Mouse (Mus musculus) Patski (cell line): ENCODE measurements around the gene Zbtb6. TPM values are rescaled to one million over a fixed set of nuclear protein-coding genes. Genes with fewer than 3 reads are reported as not detected.
A peak's percentile ranks its signal among the peaks of the same experiment; 100 is the strongest.

Experiments used
- ATAC-seq: fragments of 100-300 bp; one replicate; pipeline ENCODE4 v1.8.0; 2021
- CTCF ChIA-PET: fragments of 350-600 bp; sonication (Branson Sonifier 250); formaldehyde crosslinking; loops from one replicate; lab custom pipeline; 2022; ENCODE audit warnings: inconsistent platforms; lab: Charles Lee
- POLR2A ChIA-PET: fragments of 350-600 bp; sonication (Branson Sonifier 250); formaldehyde crosslinking; loops from one replicate; lab custom pipeline; 2022; ENCODE audit warnings: antibody characterized with exemption, inconsistent platforms; lab: Charles Lee
- DNase-seq: peaks from one replicate; pipeline ENCODE4 v3.0.0-alpha.2; 2011; ENCODE audit warnings: low read depth, low spot score
- H3K27me3 ChIP-seq: fragments of 371-371 bp; one replicate; pipeline ENCODE4 v1.5.1; 2021
- CTCF ChIP-seq: fragments of 100-300 bp; IDR thresholded peaks from one replicate; pipeline ENCODE4 v1.5.1; 2021
- in situ Hi-C: fragments of 300-500 bp; cut with MboI; formaldehyde crosslinking; loops from 3 replicates; pipeline ENCODE4 v1.11.1; 2018; ENCODE audit warnings: low pct_unique_long_range_greater_than_20kb, mixed read lengths
- polyA plus RNA-seq: library from polyadenylated mRNA; unstranded; gene quantifications from one replicate; pipeline ENCODE4 v1.2.3, GENCODE M21; 2021

The Zbtb6 gene
- polyA plus RNA-seq, 1 experiment from 2014 or later = 11.5 TPM

GRCm38 (mm10) chr2:37376018-37376417, 67.0 kb downstream of the Zbtb6 start:
- ChIA-PET CTCF (no interaction called here), POLR2A (no interaction called here)
- H3K27me3 ChIP-seq = no peaks in the 10 kb centered on the region
- peak; percentile 74 for ATAC-seq
- DNase-seq = peak; percentile 34
- in situ Hi-C loops = loop anchor here (25.0 kb wide), 1 partner anchor 1661 kb away; no protein-coding TSS in a partner anchor
- TF ChIP-seq CTCF = no peak

Other genes starting within 250 kb of the Zbtb6 start
- not detected for gene Olfr366, start 231.6 kb downstream of the Zbtb6 start, polyA plus RNA-seq
- not detected for gene Olfr368, start 116.7 kb downstream of the Zbtb6 start, polyA plus RNA-seq
- 40.6 TPM for gene Pdcl, start 83.8 kb downstream of the Zbtb6 start, polyA plus RNA-seq
- gene Rc3h2, start 20.3 kb downstream of the Zbtb6 start, polyA plus RNA-seq = 24.0 TPM
- gene Zbtb26, start within 50 bp of the Zbtb6 start, polyA plus RNA-seq = 9.0 TPM
- gene Rabgap1, start 108 bp upstream of the Zbtb6 start, polyA plus RNA-seq = 55.9 TPM
- gene Gpr21, start 73.2 kb upstream of the Zbtb6 start, polyA plus RNA-seq = 0.05 TPM